Comparison of ENCODE assay signal across 9 mouse cellular contexts in the genomic region with DNA sequence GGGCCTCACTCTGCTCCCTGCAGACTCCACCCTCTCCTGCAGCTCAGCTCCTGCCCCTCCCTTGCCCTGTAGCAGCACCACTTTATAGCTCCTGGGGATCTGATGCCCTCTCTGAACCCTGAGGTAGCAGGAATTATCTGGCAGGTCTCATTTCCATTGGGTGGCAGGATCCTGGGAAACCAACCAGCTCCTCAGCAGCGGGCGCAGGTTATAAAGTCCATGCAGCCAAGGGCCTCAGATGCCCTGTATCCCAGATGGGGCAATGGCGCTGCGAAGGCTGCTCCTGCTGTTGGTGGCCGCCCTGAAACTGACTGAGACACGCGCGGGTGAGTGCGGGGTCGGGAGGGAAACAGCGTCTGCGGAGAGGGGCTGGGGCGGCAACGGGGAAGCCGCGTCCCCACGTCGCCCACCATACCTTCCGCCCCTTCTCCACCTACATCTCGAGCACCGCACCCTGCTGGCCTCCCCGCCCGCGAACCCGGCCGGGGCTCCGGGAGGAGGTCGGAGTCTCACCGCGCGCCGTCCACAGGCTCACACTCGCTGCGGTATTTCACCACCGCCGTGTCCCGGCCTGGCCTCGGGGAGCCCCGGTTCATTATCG. TPM values are rescaled to one million over a fixed set of nuclear protein-coding genes. Genes with fewer than 3 reads are reported as not detected.
A peak's percentile ranks its signal among the peaks of the same experiment; 100 is the strongest.
DNase-seq lines count a peak whose midpoint lies in the region; ATAC-seq and TF ChIP-seq lines count a peak whose summit lies in the region.
"Had no signal": no experiment of that assay in that cellular context is flagged by ENCODE, and none has a peak within 500 bp of the region (broad histone marks: within the 10 kb centered on the region; RNA-seq: fewer than 3 reads in every experiment).

Gene H2-Q2 (plus strand): TSS at position 172 of the 601 bp plus-strand sequence.

- no peak for TF ChIP-seq EP300 in liver, embryonic 14.5 days (IDR thresholded peaks at IDR 0.05; ENCODE audit: low read depth)

- no peak within 1 kb of the TSS for H3K27ac ChIP-seq in heart, embryonic 11.5 days (ENCODE audit: low read depth, low read length)
- H3K27ac ChIP-seq in hindbrain, embryonic 15.5 days (replicated peaks): no peak within 1 kb of the TSS
- no peak within 1 kb of the TSS for H3K27ac ChIP-seq in liver, embryonic 14.5 days

- no peaks in the 10 kb centered on the region for H3K36me3 ChIP-seq in heart, embryonic 11.5 days (ENCODE audit: control insufficient read depth, insufficient read depth, low read length)
- no peaks in the 10 kb centered on the region for H3K36me3 ChIP-seq in hindbrain, embryonic 15.5 days
- H3K36me3 ChIP-seq in liver, embryonic 14.5 days (replicated peaks; ENCODE audit: control insufficient read depth, insufficient read depth, low read depth): no peaks in the 10 kb centered on the region

- H3K9me3 ChIP-seq in heart, embryonic 11.5 days (replicated peaks; ENCODE audit: control insufficient read depth, low read length): no peaks in the 10 kb centered on the region
- no peaks in the 10 kb centered on the region for H3K9me3 ChIP-seq in hindbrain, embryonic 15.5 days
- no peaks in the 10 kb centered on the region for H3K9me3 ChIP-seq in liver, embryonic 14.5 days (ENCODE audit: control insufficient read depth, low read length)

- 0 out of 2 replicates have a peak within 1 kb of the TSS, but pooled peaks have one; percentile 36 for H3K9ac ChIP-seq in heart, embryonic 11.5 days (ENCODE audit: low read depth, low read length)
- H3K9ac ChIP-seq in hindbrain, embryonic 15.5 days: peak within 1 kb of the TSS; percentile 51
- no peak within 1 kb of the TSS for H3K9ac ChIP-seq in liver, embryonic 14.5 days (replicated peaks)

- no peak for ATAC-seq in heart, embryonic 11.5 days (replicated peaks; ENCODE audit: insufficient number of reproducible peaks, low FRiP score, low TSS enrichment)
- ATAC-seq in activated CD4-positive, CD25-positive, alpha-beta regulatory T cell, adult 4 months: peak; percentile 40
- ATAC-seq in hindbrain, embryonic 15.5 days (ENCODE audit: low FRiP score, low read depth): 0 out of 2 replicates have a peak, but pooled peaks have one; percentile 15
- ATAC-seq in liver, embryonic 14.5 days (ENCODE audit: insufficient read depth): no peak
- ATAC-seq: Patski had no signal

- WGBS in heart, embryonic 11.5 days (ENCODE audit: insufficient replicate concordance): 2% methylated on average over 40 of the region's 40 CpGs
- WGBS in hindbrain, embryonic 15.5 days: under 1% methylated on average over 40 of the region's 40 CpGs
- WGBS in liver, embryonic 14.5 days (ENCODE audit: insufficient replicate concordance): 2% methylated on average over 39 of the region's 40 CpGs

- no peak for TF ChIP-seq CTCF in liver, embryonic 14.5 days (IDR thresholded peaks at IDR 0.05; ENCODE audit: low read depth)

- DNase-seq in heart, adult 18-20 months: no peak
- DNase-seq in liver, embryonic 14.5 days (ENCODE audit: low read depth in 3 of 3, low spot score in 3 of 3): no peak
- DNase-seq in thymus, postnatal 0 days (ENCODE audit: low spot score): peak; percentile 36
- DNase-seq in left cerebral cortex, postnatal 10 days (ENCODE audit: extremely low spot score in 1 of 2, low spot score in 2 of 2): no peak
- no peak for DNase-seq in cerebellum, adult 11-12 months

- 0 out of 2 replicates have a peak, but pooled peaks cover 3% of the 10 kb centered on the region for H3K4me1 ChIP-seq in heart, embryonic 11.5 days (ENCODE audit: control insufficient read depth, insufficient read depth, low read length)
- H3K4me1 ChIP-seq in hindbrain, embryonic 15.5 days (replicated peaks): peaks cover 13% of the 10 kb centered on the region
- no peaks in the 10 kb centered on the region for H3K4me1 ChIP-seq in liver, embryonic 14.5 days (replicated peaks; ENCODE audit: control insufficient read depth in 2 of 2, insufficient read depth in 2 of 2, low read length in 1 of 2)

- peaks cover 33% of the 10 kb centered on the region for H3K27me3 ChIP-seq in heart, embryonic 11.5 days (ENCODE audit: control insufficient read depth, insufficient read depth, low read length)
- H3K27me3 ChIP-seq in hindbrain, embryonic 15.5 days: peaks cover 41% of the 10 kb centered on the region
- H3K27me3 ChIP-seq in liver, embryonic 14.5 days (ENCODE audit: control insufficient read depth, insufficient read depth, low read length): peaks cover 22% of the 10 kb centered on the region

- peak within 1 kb of the TSS; percentile 73 for H3K4me2 ChIP-seq in heart, embryonic 11.5 days
- peak within 1 kb of the TSS; percentile 89 for H3K4me2 ChIP-seq in hindbrain, embryonic 15.5 days
- H3K4me2 ChIP-seq in liver, embryonic 14.5 days (ENCODE audit: low read depth): peak within 1 kb of the TSS; percentile 41

- H3K4me3 ChIP-seq in heart, embryonic 11.5 days (ENCODE audit: low read depth, low read length): peak within 1 kb of the TSS; percentile 38
- peak within 1 kb of the TSS; percentile 47 for H3K4me3 ChIP-seq in hindbrain, embryonic 15.5 days
- peak within 1 kb of the TSS; percentile 38 to 43 for H3K4me3 ChIP-seq in liver, embryonic 14.5 days (ENCODE audit: insufficient read depth in 1 of 2, low read depth in 2 of 2, low read length in 2 of 2)

- intact Hi-C loops in left cerebral cortex, postnatal 10 days (cut with DNase I): loop anchor here (10.0 kb wide), 1 partner anchor 1347 kb away; no protein-coding TSS in a partner anchor

RNA-seq across cellular contexts. Expression of gene H2-Q2, which starts in this region (rescaled TPM):
- polyA plus RNA-seq in heart, embryonic 11.5 days (2014; fragmentation: Nextera tagmentation; extraction: Ambion mirVana): 9.0 and 10.1 TPM in 2 replicates
- 1 to 10 TPM; 1.7 TPM for total RNA-seq in heart, adult 18-20 months (2021)
- 1 to 10 TPM; 7.5 to 8.8 TPM for polyA plus RNA-seq in activated CD4-positive, CD25-positive, alpha-beta regulatory T cell, adult 4 months (2017; shearing (Covaris generic))
- 2.5 and 3.1 TPM in 2 replicates for polyA plus RNA-seq in hindbrain, embryonic 15.5 days (2015; fragmentation: Nextera tagmentation; extraction: Ambion mirVana)
- 0.57 and 0.82 TPM in 2 replicates for polyA plus RNA-seq in liver, embryonic 14.5 days (2012; rRNA removed)
- 1.8 and 1.9 TPM in 2 replicates for polyA plus RNA-seq in liver, embryonic 14.5 days (2014; fragmentation: Nextera tagmentation; extraction: Ambion mirVana)
- 68.4 and 69.8 TPM in 2 replicates for polyA plus RNA-seq in thymus, postnatal 0 days (2015; fragmentation: Nextera tagmentation; extraction: Ambion mirVana)
- total RNA-seq in left cerebral cortex, postnatal 10 days (2021): 1 to 10 TPM; 1.7 to 1.8 TPM
- polyA plus RNA-seq: Patski had no signal

Comparison
In these comparisons a context has a peak if more than half of its experiments do, and no peak if none do; other contexts are left out.
1. ATAC-seq: peak in activated CD4-positive, CD25-positive, alpha-beta regulatory T cell, adult 4 months (single experiment) and hindbrain, embryonic 15.5 days (single experiment); none in heart, embryonic 11.5 days (single experiment) and liver, embryonic 14.5 days (single experiment).
2. Peak in every context shown above with its lines, with median percentiles within 50 percentile points of each other: H3K4me2 ChIP-seq and H3K4me3 ChIP-seq.